Mouse (Mus musculus) midbrain, embryonic 14.5 days (tissue): ENCODE measurements at regions not wholly inside any gene's neighbourhood (a gene's known extent, or its start where the extent isn't known, plus 50 kb on each side); places are given as distances from the start of the nearest gene placed in this dataset.

Source experiments
- ATAC-seq: fragments of 200-750 bp; cut with Nextera tagmentation; 2 replicates; pipeline ENCODE4 v1.8.0; 2017; ENCODE audit warnings: moderate number of reproducible peaks, moderate library complexity; ENCODE audit not compliant: low FRiP score, low TSS enrichment
- DNase-seq: peaks from one replicate; pipeline ENCODE4 v3.0.0-alpha.2; 2015
- H3K27ac ChIP-seq: fragments of 300-500 bp; sonication (generic); replicated peaks from 2 replicates; pipeline ENCODE4 v1.5.1; 2014; ENCODE audit warnings: mild to moderate bottlenecking, low read depth, low read length, moderate library complexity
- H3K27me3 ChIP-seq: fragments of 300-500 bp; sonication (generic); 2 replicates; pipeline ENCODE4 v1.6.1; 2014; ENCODE audit warnings: low read length, control low read depth, mixed read lengths; ENCODE audit not compliant: control insufficient read depth, insufficient read depth
- H3K36me3 ChIP-seq: fragments of 300-500 bp; sonication (generic); 2 replicates; pipeline ENCODE4 v1.6.1; 2014; ENCODE audit warnings: low read length, control low read depth; ENCODE audit not compliant: control insufficient read depth, insufficient read depth
- H3K4me1 ChIP-seq: fragments of 300-500 bp; sonication (generic); 2 replicates; pipeline ENCODE4 v1.6.1; 2014; ENCODE audit warnings: mild to moderate bottlenecking, antibody characterized with exemption, low read length, control low read depth; ENCODE audit not compliant: control insufficient read depth, insufficient read depth
- H3K4me2 ChIP-seq: fragments of 300-500 bp; sonication (generic); 2 replicates; pipeline ENCODE4 v1.6.1; 2014; ENCODE audit warnings: mild to moderate bottlenecking, low read length, moderate library complexity
- H3K4me3 ChIP-seq: fragments of 300-500 bp; sonication (generic); replicated peaks from 2 replicates; pipeline ENCODE4 v1.5.1; 2014; ENCODE audit warnings: low read depth, low read length
- H3K9ac ChIP-seq: fragments of 300-500 bp; sonication (generic); replicated peaks from 2 replicates; pipeline ENCODE4 v1.6.1; 2014; ENCODE audit warnings: mild to moderate bottlenecking, low read length, moderate library complexity
- H3K9me3 ChIP-seq: fragments of 300-500 bp; sonication (generic); 2 replicates; pipeline ENCODE4 v1.6.1; 2016; ENCODE audit warnings: low read length, control low read depth, mixed read lengths; ENCODE audit not compliant: control insufficient read depth
- WGBS: fragments of 180-500 bp; shearing (Covaris S2); extraction: QIAGEN DNeasy Blood & Tissue Kit; methylation state at CpG from one replicate; pipeline ENCODE4 v1.1.7; 2014; 5-methylcytosine and 5-hydroxymethylcytosine counted together

- DNase-seq (no peak), ATAC-seq (no peak)
- Histone ChIP-seq H3K9ac (no peak overlapping the region), H3K4me1 (no peaks in the 10 kb centered on the region), H3K36me3 (no peaks in the 10 kb centered on the region), H3K27ac (no peak overlapping the region), H3K9me3 (no peaks in the 10 kb centered on the region), H3K4me2 (no peak overlapping the region), H3K27me3 (no peaks in the 10 kb centered on the region), H3K4me3 (no peak overlapping the region)
- WGBS = 81% methylated on average over 4 of the region's 4 CpGs
Observed at GRCm38 (mm10) chr6:84365914-84366313, 227.8 kb downstream of the Cyp26b1 start.

- WGBS = 12% methylated on average over 2 of the region's 2 CpGs
- ATAC-seq = no peak
- H3K9me3 ChIP-seq = no peaks in the 10 kb centered on the region
- no peak overlapping the region for H3K9ac ChIP-seq
- H3K27me3 ChIP-seq = no peaks in the 10 kb centered on the region
- no peak overlapping the region for H3K27ac ChIP-seq
- H3K4me1 ChIP-seq = no peaks in the 10 kb centered on the region
- no peaks in the 10 kb centered on the region for H3K36me3 ChIP-seq
- DNase-seq = no peak
- no peak overlapping the region for H3K4me2 ChIP-seq
- H3K4me3 ChIP-seq = no peak overlapping the region
Observed at GRCm38 (mm10) chr6:84364964-84365363, 228.7 kb downstream of the Cyp26b1 start.

GRCm38 (mm10) chr6:84362331-84362730, 231.4 kb downstream of the Cyp26b1 start:
- DNase-seq = no peak
- Histone ChIP-seq H3K4me1 (no peaks in the 10 kb centered on the region), H3K36me3 (no peaks in the 10 kb centered on the region), H3K9me3 (no peaks in the 10 kb centered on the region), H3K27me3 (no peaks in the 10 kb centered on the region), H3K4me2 (no peak overlapping the region), H3K27ac (no peak overlapping the region), H3K9ac (no peak overlapping the region), H3K4me3 (no peak overlapping the region)
- WGBS = 89% methylated on average over 1 of the region's 1 CpGs
- ATAC-seq = no peak

GRCm38 (mm10) chr6:84357911-84358310, 235.8 kb downstream of the Cyp26b1 start:
- Histone ChIP-seq H3K9me3 (no peaks in the 10 kb centered on the region), H3K4me2 (no peak overlapping the region), H3K27me3 (no peaks in the 10 kb centered on the region), H3K27ac (no peak overlapping the region), H3K36me3 (no peaks in the 10 kb centered on the region), H3K4me1 (no peaks in the 10 kb centered on the region), H3K9ac (no peak overlapping the region), H3K4me3 (no peak overlapping the region)
- ATAC-seq (no peak), DNase-seq (no peak)
- WGBS = 76% methylated on average over 10 of the region's 10 CpGs

GRCm38 (mm10) chr6:84353425-84354220, 240.1 kb downstream of the Cyp26b1 start:
- ATAC-seq = no peak
- H3K9me3 ChIP-seq = no peaks in the 10 kb centered on the region

GRCm38 (mm10) chr6:84344936-84345335, 248.8 kb downstream of the Cyp26b1 start:
- ATAC-seq (no peak), DNase-seq (no peak)
- no peak overlapping the region for H3K4me2 ChIP-seq
- no peaks in the 10 kb centered on the region for H3K4me1 ChIP-seq
- H3K9ac ChIP-seq = no peak overlapping the region
- H3K9me3 ChIP-seq = no peaks in the 10 kb centered on the region
- H3K27me3 ChIP-seq = no peaks in the 10 kb centered on the region
- no peaks in the 10 kb centered on the region for H3K36me3 ChIP-seq
- no peak overlapping the region for H3K27ac ChIP-seq
- whole genome bisulfite sequencing = 94% methylated on average over 12 of the region's 12 CpGs
- H3K4me3 ChIP-seq = no peak overlapping the region

More at GRCm38 (mm10) chr6:84353425-84354220, 240.1 kb downstream of the Cyp26b1 start:
- H3K27ac ChIP-seq = no peak overlapping the region
- H3K36me3 ChIP-seq = no peaks in the 10 kb centered on the region
- 89% methylated on average over 6 of the region's 6 CpGs for WGBS
- no peak for DNase-seq
- H3K4me2 ChIP-seq = no peak overlapping the region
- no peaks in the 10 kb centered on the region for H3K4me1 ChIP-seq
- H3K27me3 ChIP-seq = no peaks in the 10 kb centered on the region
- H3K9ac ChIP-seq = no peak overlapping the region
- H3K4me3 ChIP-seq = no peak overlapping the region

- no peak overlapping the region for H3K4me3 ChIP-seq
- no peaks in the 10 kb centered on the region for H3K36me3 ChIP-seq
- H3K4me2 ChIP-seq = no peak overlapping the region
- no peaks in the 10 kb centered on the region for H3K27me3 ChIP-seq
- no peak for ATAC-seq
- no peak for DNase-seq
- no peaks in the 10 kb centered on the region for H3K9me3 ChIP-seq
- no peak overlapping the region for H3K9ac ChIP-seq
- 88% methylated on average over 10 of the region's 10 CpGs for WGBS
- H3K4me1 ChIP-seq = no peaks in the 10 kb centered on the region
- no peak overlapping the region for H3K27ac ChIP-seq
Observed at GRCm38 (mm10) chr6:84333666-84334179, 260.0 kb downstream of the Cyp26b1 start.

- DNase-seq (no peak), ATAC-seq (no peak)
- no peak overlapping the region for H3K4me2 ChIP-seq
- H3K27ac ChIP-seq = no peak overlapping the region
- WGBS = 70% methylated on average over 7 of the region's 7 CpGs
- no peaks in the 10 kb centered on the region for H3K4me1 ChIP-seq
- no peaks in the 10 kb centered on the region for H3K27me3 ChIP-seq
- H3K9ac ChIP-seq = no peak overlapping the region
- no peaks in the 10 kb centered on the region for H3K36me3 ChIP-seq
- H3K9me3 ChIP-seq = no peaks in the 10 kb centered on the region
- H3K4me3 ChIP-seq = no peak overlapping the region
Observed at GRCm38 (mm10) chr6:84329106-84329505, 264.6 kb downstream of the Cyp26b1 start.

GRCm38 (mm10) chr6:84328030-84328390, 265.7 kb downstream of the Cyp26b1 start:
- Histone ChIP-seq H3K27me3 (no peaks in the 10 kb centered on the region), H3K27ac (no peak overlapping the region), H3K4me1 (no peaks in the 10 kb centered on the region), H3K4me2 (no peak overlapping the region), H3K9me3 (no peaks in the 10 kb centered on the region), H3K9ac (no peak overlapping the region), H3K36me3 (no peaks in the 10 kb centered on the region), H3K4me3 (no peak overlapping the region)
- ATAC-seq (no peak), DNase-seq (no peak)
- 59% methylated on average over 3 of the region's 3 CpGs for WGBS
